Mouse (Mus musculus) heart, embryonic 15.5 days (tissue): ENCODE measurements at regions not wholly inside any gene's neighbourhood (a gene's known extent, or its start where the extent isn't known, plus 50 kb on each side); places are given as distances from the start of the nearest gene placed in this dataset.

Experiments
- ATAC-seq: fragments of 200-750 bp; cut with Nextera tagmentation; replicated peaks from 2 replicates; pipeline ENCODE4 v1.8.0; 2017; ENCODE audit warnings: low read depth, moderate TSS enrichment; ENCODE audit not compliant: insufficient number of reproducible peaks, insufficient read depth, low FRiP score
- H3K27ac ChIP-seq: fragments of 300-500 bp; sonication (generic); 2 replicates; pipeline ENCODE4 v1.5.1; 2015; ENCODE audit warnings: mild to moderate bottlenecking, inconsistent platforms
- H3K27me3 ChIP-seq: fragments of 300-500 bp; sonication (generic); 2 replicates; pipeline ENCODE4 v1.6.1; 2015; ENCODE audit warnings: inconsistent platforms
- H3K36me3 ChIP-seq: fragments of 300-500 bp; sonication (generic); 2 replicates; pipeline ENCODE4 v1.6.1; 2015; ENCODE audit warnings: mild to moderate bottlenecking, inconsistent platforms
- H3K4me1 ChIP-seq: fragments of 300-500 bp; sonication (generic); replicated peaks from 2 replicates; pipeline ENCODE4 v1.6.1; 2015; ENCODE audit warnings: inconsistent platforms
- H3K4me2 ChIP-seq: fragments of 300-500 bp; sonication (generic); 2 replicates; pipeline ENCODE4 v1.6.1; 2015; ENCODE audit warnings: inconsistent platforms, mild to moderate bottlenecking, moderate library complexity
- H3K4me3 ChIP-seq: fragments of 300-500 bp; sonication (generic); 2 replicates; pipeline ENCODE4 v1.5.1; 2015; ENCODE audit warnings: mild to moderate bottlenecking, inconsistent platforms
- H3K9ac ChIP-seq: fragments of 300-500 bp; sonication (generic); 2 replicates; pipeline ENCODE4 v1.6.1; 2015; ENCODE audit warnings: mild to moderate bottlenecking, inconsistent platforms
- H3K9me3 ChIP-seq: fragments of 300-500 bp; sonication (generic); replicated peaks from 2 replicates; pipeline ENCODE4 v1.6.1; 2016; ENCODE audit warnings: inconsistent platforms
- WGBS: fragments of 180-500 bp; shearing (Covaris S2); methylation state at CpG from one replicate; pipeline ENCODE4 v1.1.7; 2015; ENCODE audit warnings: mixed read lengths; 5-methylcytosine and 5-hydroxymethylcytosine counted together

DNA sequence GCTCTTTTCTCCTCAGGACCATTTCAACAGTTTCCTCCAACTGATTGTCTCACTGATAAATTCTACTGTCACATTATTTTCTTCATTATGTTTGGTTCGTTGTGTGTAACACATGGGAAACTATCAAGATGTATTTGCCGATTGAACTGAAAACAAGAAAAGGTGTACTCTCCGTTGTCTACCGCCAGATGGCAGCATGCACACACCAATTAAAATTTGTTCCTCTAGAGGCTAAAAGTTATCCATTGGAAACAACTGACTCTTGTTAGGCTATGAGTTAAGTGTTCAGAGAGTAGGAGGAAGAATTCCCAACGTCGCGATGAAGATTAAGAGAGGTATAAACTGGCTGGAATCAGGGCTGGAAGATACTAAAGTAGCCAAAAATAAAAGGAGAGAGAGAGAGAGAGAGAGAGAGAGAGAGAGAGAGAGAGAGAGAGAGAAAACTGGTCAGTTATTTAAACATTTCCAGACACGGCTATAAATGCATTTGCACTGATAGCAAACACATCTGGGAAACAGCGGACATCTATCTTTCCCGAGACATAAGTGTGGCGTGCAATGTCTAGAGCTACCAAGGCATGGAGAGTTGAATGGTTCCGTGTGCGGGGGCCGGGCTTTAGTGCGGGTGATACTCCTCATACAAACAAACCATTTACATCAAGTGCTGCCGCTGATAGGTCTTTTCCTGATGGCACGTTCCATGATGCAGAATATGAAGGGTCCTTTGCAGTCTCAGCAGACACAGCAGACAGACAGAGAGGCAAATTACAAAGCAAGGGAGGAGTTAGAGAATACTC, 470.3 kb downstream of the Kcnj2 start:
- H3K9ac ChIP-seq: no peak overlapping the region
- peak overlapping the region; percentile 13; the same call in 1 of the 2 replicates for H3K4me3 ChIP-seq

GRCm38 (mm10) chr11:111537654-111538053, 471.7 kb downstream of the Kcnj2 start:
- no peak overlapping the region for H3K4me3 ChIP-seq
- no peak for ATAC-seq
- no peaks in the 10 kb centered on the region for H3K36me3 ChIP-seq
- no peaks in the 10 kb centered on the region for H3K4me1 ChIP-seq
- no peak overlapping the region for H3K27ac ChIP-seq
- no peaks in the 10 kb centered on the region for H3K9me3 ChIP-seq
- 21% methylated on average over 3 of the region's 3 CpGs for WGBS
- H3K4me2 ChIP-seq: no peak overlapping the region
- no peaks in the 10 kb centered on the region for H3K27me3 ChIP-seq
- H3K9ac ChIP-seq: no peak overlapping the region

More for the DNA sequence above, 470.3 kb downstream of the Kcnj2 start:
- Histone ChIP-seq H3K4me1 (no peaks in the 10 kb centered on the region), H3K36me3 (no peaks in the 10 kb centered on the region), H3K4me2 (peak overlapping the region; percentile 48; the same call in 1 of the 2 replicates), H3K27ac (no peak overlapping the region), H3K9me3 (no peaks in the 10 kb centered on the region), H3K27me3 (no peaks in the 10 kb centered on the region)
- 30% methylated on average over 17 of the region's 17 CpGs for WGBS
- no peak for ATAC-seq

GRCm38 (mm10) chr11:111539960-111540359, 474.0 kb downstream of the Kcnj2 start:
- Histone ChIP-seq H3K36me3 (no peaks in the 10 kb centered on the region), H3K27ac (no peak overlapping the region), H3K9ac (no peak overlapping the region), H3K4me1 (no peaks in the 10 kb centered on the region), H3K4me3 (no peak overlapping the region), H3K9me3 (no peaks in the 10 kb centered on the region), H3K27me3 (no peaks in the 10 kb centered on the region), H3K4me2 (no peak overlapping the region)
- 68% methylated on average over 6 of the region's 6 CpGs for WGBS
- ATAC-seq: no peak

DNA sequence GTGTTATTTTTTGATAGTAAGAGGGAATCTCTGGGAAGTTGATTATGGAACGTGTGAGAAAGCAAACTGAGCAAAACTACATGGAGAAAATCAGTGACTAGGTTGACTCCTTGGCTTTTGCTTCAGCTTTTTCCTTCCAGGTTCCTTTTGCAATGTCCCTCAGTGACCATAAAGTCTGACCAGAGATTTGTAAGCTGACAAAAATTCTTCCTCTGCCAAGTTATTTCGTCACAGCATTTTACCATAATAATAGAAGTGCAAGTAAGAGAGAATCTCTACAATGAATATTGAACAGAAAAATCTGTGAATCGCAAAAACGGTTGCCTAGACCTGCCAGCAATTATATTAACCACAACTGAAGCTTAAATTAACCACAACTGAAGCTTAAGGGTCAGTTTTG, 479.3 kb downstream of the Kcnj2 start:
- no peak for ATAC-seq
- Histone ChIP-seq H3K9ac (no peak overlapping the region), H3K9me3 (no peaks in the 10 kb centered on the region), H3K4me3 (no peak overlapping the region), H3K36me3 (no peaks in the 10 kb centered on the region), H3K27me3 (no peaks in the 10 kb centered on the region), H3K4me1 (no peaks in the 10 kb centered on the region), H3K27ac (no peak overlapping the region), H3K4me2 (no peak overlapping the region)
- WGBS: 80% methylated on average over 4 of the region's 4 CpGs

DNA sequence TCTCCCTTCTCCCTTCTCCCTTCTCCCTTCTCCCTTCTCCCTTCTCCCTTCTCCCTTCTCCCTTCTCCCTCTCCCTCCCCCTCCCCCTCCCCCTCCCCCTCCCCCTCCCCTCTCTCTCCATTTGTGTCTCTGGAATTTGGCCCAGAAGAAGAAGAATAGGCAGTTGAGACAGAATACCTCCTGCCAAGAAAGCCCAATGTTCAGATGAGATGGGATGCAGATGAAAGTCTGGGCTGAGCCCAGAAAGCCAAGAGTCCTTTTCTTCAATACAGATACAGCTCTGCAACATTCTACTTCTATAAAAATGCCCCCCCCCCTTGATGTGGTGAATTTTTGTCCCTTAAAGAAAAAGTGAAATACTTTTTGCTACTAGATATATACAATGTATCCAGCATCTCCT, 489.2 kb downstream of the Kcnj2 start:
- Histone ChIP-seq H3K27ac (no peak overlapping the region), H3K9me3 (no peaks in the 10 kb centered on the region), H3K36me3 (no peaks in the 10 kb centered on the region), H3K27me3 (no peaks in the 10 kb centered on the region), H3K4me1 (no peaks in the 10 kb centered on the region), H3K4me2 (no peak overlapping the region), H3K4me3 (no peak overlapping the region), H3K9ac (no peak overlapping the region)
- ATAC-seq: no peak

GRCm38 (mm10) chr11:111555615-111556014, 489.7 kb downstream of the Kcnj2 start:
- H3K9me3 ChIP-seq: no peaks in the 10 kb centered on the region
- ATAC-seq: no peak
- no peaks in the 10 kb centered on the region for H3K36me3 ChIP-seq
- H3K27ac ChIP-seq: no peak overlapping the region
- WGBS: 61% methylated on average over 6 of the region's 6 CpGs
- no peak overlapping the region for H3K9ac ChIP-seq
- no peaks in the 10 kb centered on the region for H3K4me1 ChIP-seq
- H3K4me3 ChIP-seq: no peak overlapping the region
- no peak overlapping the region for H3K4me2 ChIP-seq
- no peaks in the 10 kb centered on the region for H3K27me3 ChIP-seq

GRCm38 (mm10) chr11:111558302-111559140, 492.6 kb downstream of the Kcnj2 start:
- no peak overlapping the region for H3K9ac ChIP-seq
- 77% methylated on average over 9 of the region's 9 CpGs for WGBS
- no peak for ATAC-seq

DNA sequence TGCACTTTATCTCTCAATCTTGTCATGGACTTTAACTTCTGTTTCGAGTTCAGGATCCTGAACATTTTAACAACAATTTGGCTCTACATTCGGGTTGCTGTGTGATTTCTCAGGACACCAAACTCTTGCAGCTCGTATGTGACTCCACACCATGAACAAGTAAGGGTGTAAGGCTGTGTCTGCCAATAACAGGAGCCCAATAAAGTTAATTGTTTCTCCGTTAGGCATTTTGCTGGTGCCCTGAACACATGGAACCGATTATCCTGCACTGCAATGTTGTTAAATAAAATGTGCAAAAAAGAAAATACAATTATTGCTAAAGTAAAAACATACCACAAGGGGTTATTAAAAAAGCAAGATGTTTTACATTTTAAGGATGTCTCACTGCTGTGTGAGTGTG, 497.2 kb downstream of the Kcnj2 start:
- no peak for ATAC-seq
- no peak overlapping the region for H3K9ac ChIP-seq
- no peaks in the 10 kb centered on the region for H3K36me3 ChIP-seq
- H3K4me3 ChIP-seq: no peak overlapping the region
- WGBS: 60% methylated on average over 5 of the region's 5 CpGs
- no peak overlapping the region for H3K4me2 ChIP-seq
- H3K27me3 ChIP-seq: no peaks in the 10 kb centered on the region
- H3K9me3 ChIP-seq: no peaks in the 10 kb centered on the region
- no peaks in the 10 kb centered on the region for H3K4me1 ChIP-seq
- no peak overlapping the region for H3K27ac ChIP-seq

More at GRCm38 (mm10) chr11:111558302-111559140, 492.6 kb downstream of the Kcnj2 start:
- Histone ChIP-seq H3K9me3 (no peaks in the 10 kb centered on the region), H3K27me3 (no peaks in the 10 kb centered on the region), H3K4me2 (no peak overlapping the region), H3K4me1 (no peaks in the 10 kb centered on the region), H3K4me3 (no peak overlapping the region), H3K27ac (no peak overlapping the region), H3K36me3 (no peaks in the 10 kb centered on the region)

DNA sequence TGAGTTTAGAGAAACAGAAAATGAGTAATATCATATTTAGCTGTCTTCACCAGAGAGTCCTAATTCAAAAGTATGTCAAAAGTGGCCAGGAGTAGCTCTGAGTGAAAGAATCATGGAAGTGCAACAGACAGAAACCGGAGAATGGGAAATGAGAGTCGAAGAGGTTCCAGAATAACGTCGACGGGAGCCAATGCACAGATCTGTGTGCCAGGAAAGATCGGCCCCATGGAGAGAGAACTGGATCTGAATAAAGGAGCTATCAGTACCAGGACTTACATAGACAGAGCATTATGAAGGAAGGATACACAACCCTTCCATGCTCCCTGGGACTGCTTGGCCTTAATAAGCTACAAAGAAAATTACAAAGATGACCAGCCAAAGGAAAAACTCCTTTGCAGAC, 502.1 kb downstream of the Kcnj2 start:
- no peak overlapping the region for H3K9ac ChIP-seq
- H3K4me1 ChIP-seq: no peaks in the 10 kb centered on the region
- H3K27me3 ChIP-seq: no peaks in the 10 kb centered on the region
- no peak overlapping the region for H3K27ac ChIP-seq
- H3K36me3 ChIP-seq: no peaks in the 10 kb centered on the region
- 73% methylated on average over 6 of the region's 6 CpGs for WGBS
- no peak overlapping the region for H3K4me3 ChIP-seq
- no peaks in the 10 kb centered on the region for H3K9me3 ChIP-seq
- ATAC-seq: no peak
- H3K4me2 ChIP-seq: no peak overlapping the region

GRCm38 (mm10) chr11:111568876-111569275, 502.9 kb downstream of the Kcnj2 start:
- Histone ChIP-seq H3K36me3 (no peaks in the 10 kb centered on the region), H3K27ac (no peak overlapping the region), H3K27me3 (no peaks in the 10 kb centered on the region), H3K9ac (no peak overlapping the region), H3K9me3 (no peaks in the 10 kb centered on the region), H3K4me1 (no peaks in the 10 kb centered on the region), H3K4me2 (no peak overlapping the region), H3K4me3 (no peak overlapping the region)
- no peak for ATAC-seq
- WGBS: 73% methylated on average over 9 of the region's 9 CpGs

- Histone ChIP-seq H3K9ac (no peak overlapping the region), H3K4me1 (no peaks in the 10 kb centered on the region), H3K9me3 (no peaks in the 10 kb centered on the region), H3K4me3 (no peak overlapping the region), H3K4me2 (no peak overlapping the region), H3K27ac (no peak overlapping the region), H3K36me3 (no peaks in the 10 kb centered on the region), H3K27me3 (no peaks in the 10 kb centered on the region)
- ATAC-seq: no peak
- WGBS: 34% methylated on average over 1 of the region's 1 CpGs
These were observed 511.9 kb downstream of the Kcnj2 start for GRCm38 (mm10) chr11:111577883-111578282.
